In genomic region chr7:66061057-66061456, GRCm38 (mm10) we compare ENCODE assay signal across 8 mouse cellular contexts. TPM values are rescaled to one million over a fixed set of nuclear protein-coding genes. Genes with fewer than 3 reads are reported as not detected.
DNase-seq lines count a peak whose midpoint lies in the region; ATAC-seq and TF ChIP-seq lines count a peak whose summit lies in the region.

No protein-coding gene starts in this region.

- H3K36me3 ChIP-seq in heart, embryonic 15.5 days, result peaks cover 24% of the 10 kb centered on the region
- peaks cover 12% of the 10 kb centered on the region for H3K36me3 ChIP-seq in ES-E14 (ENCODE audit: control insufficient read depth, insufficient read depth, low read length, poor library complexity, severe bottlenecking)
- peaks cover 25% of the 10 kb centered on the region for H3K36me3 ChIP-seq in forebrain, embryonic 15.5 days

- WGBS in heart, embryonic 15.5 days, result 2% methylated on average over 14 of the region's 14 CpGs
- WGBS in forebrain, embryonic 15.5 days, result under 1% methylated on average over 14 of the region's 14 CpGs

- in situ Hi-C loops in ES-E14 (cut with MboI; ENCODE audit: low sequenced_read_pairs in 2 of 2, unreplicated experiment in 2 of 2), result no loop called here

- peak overlapping the region; percentile 78 for H3K4me2 ChIP-seq in heart, embryonic 15.5 days
- H3K4me2 ChIP-seq in forebrain, embryonic 15.5 days (replicated peaks), result peak overlapping the region; percentile 77

- H3K27me3 ChIP-seq in heart, embryonic 15.5 days, result no peaks in the 10 kb centered on the region
- no peaks in the 10 kb centered on the region for H3K27me3 ChIP-seq in forebrain, embryonic 15.5 days

- no peak for ATAC-seq in heart, embryonic 15.5 days (replicated peaks; ENCODE audit: insufficient number of reproducible peaks, insufficient read depth, low FRiP score, low read depth)
- no peak for ATAC-seq in forebrain, embryonic 15.5 days (replicated peaks)
- ATAC-seq in megakaryocyte-erythroid progenitor cell, adult 5-6 weeks (replicated peaks; ENCODE audit: low FRiP score, low TSS enrichment, poor library complexity, severe bottlenecking), result 0 out of 2 replicates have a peak, but pooled peaks have one; percentile 18

- peak overlapping the region; percentile 94 for H3K4me3 ChIP-seq in heart, embryonic 15.5 days
- H3K4me3 ChIP-seq in ES-E14 (ENCODE audit: insufficient read depth in 1 of 2, low read depth in 1 of 2, low read length in 2 of 2, poor library complexity in 1 of 2, severe bottlenecking in 1 of 2), result peak overlapping the region; percentile 86 to 96
- H3K4me3 ChIP-seq in forebrain, embryonic 15.5 days, result peak overlapping the region; percentile 99

- H3K27ac ChIP-seq in heart, embryonic 15.5 days, result no peak overlapping the region
- no peak overlapping the region for H3K27ac ChIP-seq in ES-E14 (ENCODE audit: insufficient read depth, low read depth, low read length, poor library complexity, severe bottlenecking)
- H3K27ac ChIP-seq in forebrain, embryonic 15.5 days (replicated peaks), result no peak overlapping the region

- DNase-seq in heart, adult 11 months, result no peak
- peak; percentile 7 for DNase-seq in ES-E14 (ENCODE audit: low read depth, low spot score)
- DNase-seq in layer of hippocampus, adult 18-20 months (ENCODE audit: low spot score in 2 of 2), result no peak
- DNase-seq in right cerebral cortex, adult 2 months (ENCODE audit: low spot score in 2 of 2), result no peak
- DNase-seq in ovary, postnatal 14 days (ENCODE audit: low spot score), result no peak

- H3K9ac ChIP-seq in heart, embryonic 15.5 days, result peak overlapping the region; percentile 90
- peak overlapping the region; percentile 98 for H3K9ac ChIP-seq in ES-E14 (ENCODE audit: insufficient read depth, low read depth, low read length, poor library complexity, severe bottlenecking)
- peak overlapping the region; percentile 94 for H3K9ac ChIP-seq in forebrain, embryonic 15.5 days (replicated peaks)

- peaks cover 12% of the 10 kb centered on the region for H3K4me1 ChIP-seq in heart, embryonic 15.5 days (replicated peaks)
- no peaks in the 10 kb centered on the region for H3K4me1 ChIP-seq in ES-E14 (ENCODE audit: control insufficient read depth in 2 of 2, insufficient read depth in 2 of 2, low read length in 2 of 2, poor library complexity in 1 of 2)
- peaks cover 20% of the 10 kb centered on the region for H3K4me1 ChIP-seq in forebrain, embryonic 15.5 days

- no peaks in the 10 kb centered on the region for H3K9me3 ChIP-seq in heart, embryonic 15.5 days (replicated peaks)
- H3K9me3 ChIP-seq in ES-E14 (ENCODE audit: control insufficient read depth, insufficient read depth, low read depth, low read length), result no peaks in the 10 kb centered on the region
- H3K9me3 ChIP-seq in forebrain, embryonic 15.5 days, result no peaks in the 10 kb centered on the region

TF ChIP-seq in ES-E14, 5 proteins besides CTCF, POLR2A, EP300 and RAD21:
- TF ChIP-seq ZNF384 (IDR thresholded peaks at IDR 0.05; ENCODE audit: low read depth, low read length) (no peak), HCFC1 (IDR thresholded peaks at IDR 0.05; ENCODE audit: borderline replicate concordance, insufficient read depth, low read length) (no peak), CHD2 (IDR thresholded peaks at IDR 0.05; ENCODE audit: low read depth, low read length) (no peak), MAFK (IDR thresholded peaks at IDR 0.05; ENCODE audit: insufficient read depth, low read depth, low read length) (no peak), ZC3H11A (IDR thresholded peaks at IDR 0.05; ENCODE audit: borderline replicate concordance, low read depth, low read length) (no peak)

RNA-seq across cellular contexts. Expression of gene Snrpa1, which starts 2.3 kb away (rescaled TPM):
- polyA plus RNA-seq in heart, embryonic 15.5 days (2015; fragmentation: Nextera tagmentation; extraction: Ambion mirVana), result 86.1 and 90.1 TPM in 2 replicates
- 151 and 168 TPM in 2 replicates for total RNA-seq in ES-E14 (2012; rRNA removed)
- polyA plus RNA-seq in forebrain, embryonic 15.5 days (2015; fragmentation: Nextera tagmentation; extraction: Ambion mirVana), result 147 and 156 TPM in 2 replicates
- 141 and 167 TPM in 2 replicates for total RNA-seq in megakaryocyte-erythroid progenitor cell, adult 5-6 weeks (2014; fragmentation: Nextera tagmentation)
- total RNA-seq in megakaryocyte-erythroid progenitor cell, adult 5-6 weeks (2017), result 151 and 194 TPM in 2 replicates
- total RNA-seq in layer of hippocampus, adult 18-20 months (2021), result 10 to 100 TPM; 31.0 to 34.0 TPM

RNA-seq across cellular contexts. Expression of gene Gm45213, which starts 17.7 kb away (rescaled TPM):
- not detected in 2 replicates for polyA plus RNA-seq in heart, embryonic 15.5 days (2015; fragmentation: Nextera tagmentation; extraction: Ambion mirVana)
- total RNA-seq in ES-E14 (2012; rRNA removed), result not detected in 2 replicates
- not detected in 2 replicates for polyA plus RNA-seq in forebrain, embryonic 15.5 days (2015; fragmentation: Nextera tagmentation; extraction: Ambion mirVana)
- not detected in 2 replicates for total RNA-seq in megakaryocyte-erythroid progenitor cell, adult 5-6 weeks (2014; fragmentation: Nextera tagmentation)
- not detected in 2 replicates for total RNA-seq in megakaryocyte-erythroid progenitor cell, adult 5-6 weeks (2017)
- total RNA-seq in layer of hippocampus, adult 18-20 months (2021), result not detected

RNA-seq across cellular contexts. Expression of gene Selenos, which starts 18.4 kb away (rescaled TPM):
- polyA plus RNA-seq in heart, embryonic 15.5 days (2015; fragmentation: Nextera tagmentation; extraction: Ambion mirVana), result 64.5 and 70.4 TPM in 2 replicates
- 79.0 and 82.1 TPM in 2 replicates for total RNA-seq in ES-E14 (2012; rRNA removed)
- polyA plus RNA-seq in forebrain, embryonic 15.5 days (2015; fragmentation: Nextera tagmentation; extraction: Ambion mirVana), result 77.9 and 81.0 TPM in 2 replicates
- total RNA-seq in megakaryocyte-erythroid progenitor cell, adult 5-6 weeks (2014; fragmentation: Nextera tagmentation), result 38.0 and 42.2 TPM in 2 replicates
- 44.9 and 47.5 TPM in 2 replicates for total RNA-seq in megakaryocyte-erythroid progenitor cell, adult 5-6 weeks (2017)
- total RNA-seq in layer of hippocampus, adult 18-20 months (2021), result 10 to 100 TPM; 46.2 to 50.4 TPM

RNA-seq across cellular contexts. Expression of gene Chsy1, which starts 48.3 kb away (rescaled TPM):
- polyA plus RNA-seq in heart, embryonic 15.5 days (2015; fragmentation: Nextera tagmentation; extraction: Ambion mirVana), result 12.7 and 13.4 TPM in 2 replicates
- 25.6 and 30.8 TPM in 2 replicates for total RNA-seq in ES-E14 (2012; rRNA removed)
- polyA plus RNA-seq in forebrain, embryonic 15.5 days (2015; fragmentation: Nextera tagmentation; extraction: Ambion mirVana), result 13.3 and 13.8 TPM in 2 replicates
- total RNA-seq in megakaryocyte-erythroid progenitor cell, adult 5-6 weeks (2014; fragmentation: Nextera tagmentation), result 11.4 and 14.8 TPM in 2 replicates
- total RNA-seq in megakaryocyte-erythroid progenitor cell, adult 5-6 weeks (2017), result 14.4 and 26.4 TPM in 2 replicates
- 10 to 100 TPM; 16.6 to 16.7 TPM for total RNA-seq in layer of hippocampus, adult 18-20 months (2021)
